Mouse (Mus musculus): ENCODE data around the gene Aste1.
A peak's percentile ranks its signal among the peaks of the same experiment; 100 is the strongest.

The Aste1 gene

DNA sequence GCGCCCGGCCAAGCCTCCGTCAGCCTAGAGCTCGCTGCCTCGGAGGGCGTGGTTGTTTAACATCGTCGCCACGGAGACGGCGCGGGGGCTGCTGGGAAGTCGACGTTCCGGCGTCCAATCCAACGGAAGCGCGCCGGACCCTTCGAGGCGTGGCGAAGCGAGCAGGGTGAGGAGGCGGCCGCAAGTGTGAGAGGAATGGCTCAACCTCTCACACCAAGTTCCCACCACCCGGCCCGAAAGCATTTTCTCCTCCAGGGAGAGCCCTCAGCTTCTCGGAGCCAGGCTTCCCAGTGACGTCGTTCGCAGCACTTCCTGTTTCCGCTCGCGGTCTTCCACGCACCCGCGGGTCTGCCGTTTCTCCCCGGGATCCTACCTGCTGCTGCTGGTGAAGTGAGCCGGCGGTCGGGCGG is at the start of gene Aste1, which contains the start of gene Nek11:
Aste1 (plus strand) TSS at position 175 of the 410 bp plus-strand sequence.
Nek11 (minus strand) TSS at position 307 of the 410 bp plus-strand sequence.
- peak; percentile 88 to 93 for DNase-seq (ENCODE audit: low spot score in 2 of 2)

DNA sequence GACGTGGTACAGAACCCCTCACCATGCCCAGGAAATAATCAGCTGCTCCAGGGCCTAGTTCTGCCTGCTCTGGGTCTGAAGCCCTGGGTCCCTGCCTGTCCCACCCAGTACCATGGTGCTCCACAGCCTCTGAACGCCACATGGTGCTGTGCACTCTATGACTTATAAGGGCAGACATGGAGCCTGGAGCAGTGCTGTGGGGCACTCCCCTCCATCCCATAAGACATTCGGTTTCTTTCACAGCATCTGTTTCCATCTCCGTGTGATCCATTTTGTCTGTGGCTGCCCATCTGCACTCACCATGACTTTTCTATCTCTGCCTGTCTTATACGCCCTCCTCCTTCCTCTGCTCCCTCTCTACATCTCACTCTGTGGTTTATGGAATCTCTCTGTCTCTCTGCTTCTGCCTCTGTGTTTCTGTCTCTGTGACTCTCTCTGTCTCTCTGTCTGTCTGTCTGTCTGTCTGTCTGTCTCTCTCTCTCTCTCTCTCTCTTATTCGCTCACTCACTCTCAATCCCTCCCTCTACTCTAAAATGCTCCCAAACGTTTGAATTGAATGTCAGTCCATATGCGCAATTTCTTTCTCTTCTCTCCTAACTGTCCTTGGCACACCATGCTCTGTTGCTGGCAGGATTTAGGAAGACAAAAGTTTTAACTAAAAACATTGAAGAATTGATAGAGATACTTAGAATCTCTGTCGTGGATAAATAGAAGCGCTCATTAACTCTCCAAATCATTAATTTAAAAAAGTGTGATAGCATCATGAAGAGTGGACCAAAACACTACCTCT is 46.8 kb upstream of the Aste1 start:
- no peak for DNase-seq (ENCODE audit: low spot score in 2 of 2)

DNA sequence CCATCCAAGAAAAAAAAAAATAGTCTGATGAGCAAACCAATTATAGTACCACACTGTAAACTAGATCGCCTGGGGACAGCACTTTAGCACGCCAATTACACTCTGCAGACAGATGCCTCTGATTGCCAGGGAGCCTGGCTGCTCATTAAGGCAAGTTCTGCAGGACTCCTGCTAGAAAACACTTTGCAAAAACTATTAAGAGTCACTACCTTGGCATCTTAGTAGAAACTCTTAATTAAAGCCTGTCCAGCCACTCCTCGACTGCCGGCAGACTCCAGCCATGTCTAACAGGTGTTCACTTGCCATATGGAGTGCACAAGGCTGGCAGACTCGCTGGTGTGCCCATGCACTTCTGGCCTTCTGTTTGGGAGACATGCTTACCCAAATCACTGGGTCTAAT is 46.2 kb upstream of the Aste1 start:
- DNase-seq (ENCODE audit: low spot score in 2 of 2), result no peak

GRCm38 (mm10) chr9:105362181-105362580 is 33.0 kb upstream of the Aste1 start:
- DNase-seq (ENCODE audit: low spot score in 2 of 2), result no peak

DNA sequence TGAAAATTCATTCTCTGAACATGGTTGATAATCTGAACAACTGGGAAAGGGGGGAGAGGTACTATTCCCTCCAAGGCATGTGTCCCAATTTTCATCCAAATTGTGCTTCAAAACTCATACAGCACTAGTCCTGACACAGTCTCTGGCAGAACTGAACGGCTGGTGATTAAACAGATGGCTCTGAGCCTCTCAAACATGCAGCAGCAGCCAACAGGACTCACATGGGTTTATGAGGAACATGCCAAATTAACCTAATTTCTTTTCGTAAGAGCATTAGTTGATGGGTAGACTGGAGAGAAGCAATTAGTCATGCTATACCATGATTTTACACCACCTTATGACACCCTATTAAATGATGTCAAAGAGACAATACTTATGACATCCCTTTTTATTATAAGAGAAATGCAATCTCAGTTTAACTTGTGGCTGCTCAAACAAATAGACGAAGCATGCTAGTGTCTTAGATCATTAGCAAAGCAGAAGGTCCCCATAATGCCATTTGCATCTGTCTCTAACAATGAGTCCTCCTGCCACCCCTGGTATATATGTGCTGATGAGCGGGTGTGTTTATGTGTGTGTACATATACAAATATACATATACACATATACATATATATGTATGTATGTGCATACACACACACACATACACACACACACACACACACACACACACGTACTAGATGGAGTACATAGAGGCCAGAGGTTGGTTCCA is 31.5 kb upstream of the Aste1 start:
- no peak for DNase-seq (ENCODE audit: low spot score in 2 of 2)

DNA sequence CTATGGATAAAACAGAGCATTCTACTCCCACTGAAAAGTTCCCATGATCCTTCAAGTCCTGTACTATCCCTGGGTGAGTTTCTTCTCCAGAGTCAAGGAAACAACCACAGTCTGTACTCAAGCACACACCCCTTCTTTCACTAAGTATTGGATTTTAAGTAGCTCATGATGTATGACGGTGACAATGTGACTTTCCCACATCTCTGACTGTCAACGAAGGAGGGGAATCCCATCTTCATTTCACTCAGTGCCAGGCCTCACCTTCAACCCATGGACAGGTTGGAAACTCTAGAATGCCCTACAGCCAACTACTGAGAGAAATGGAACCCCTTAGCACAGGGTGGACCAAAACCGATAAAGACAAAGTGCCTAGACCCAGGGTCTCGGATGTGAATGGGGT is 29.0 kb upstream of the Aste1 start:
- no peak for DNase-seq (ENCODE audit: low spot score in 2 of 2)

DNA sequence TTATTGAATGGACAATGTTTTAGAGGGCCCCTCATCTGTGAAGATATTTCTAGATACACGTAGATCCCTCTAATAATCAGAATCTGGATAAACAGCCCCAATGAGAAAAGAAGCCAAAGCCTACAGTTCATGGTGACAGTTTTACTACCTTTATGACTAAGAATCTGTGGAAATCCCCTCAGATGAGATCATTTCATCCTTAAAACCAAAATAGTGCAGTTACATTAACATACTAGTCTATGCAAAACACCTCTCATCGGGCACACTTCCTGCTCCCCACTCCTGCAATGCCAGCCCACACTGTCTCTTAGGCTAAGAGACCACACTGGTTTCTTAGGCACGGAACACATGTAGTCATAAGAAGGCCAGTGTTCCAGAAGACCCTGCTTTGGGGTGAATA is 26.6 kb upstream of the Aste1 start:
- no peak for DNase-seq (ENCODE audit: low spot score in 2 of 2)

- DNase-seq (ENCODE audit: low spot score in 2 of 2), result no peak
These were observed 20.8 kb upstream of the Aste1 start for GRCm38 (mm10) chr9:105374361-105374760.

DNA sequence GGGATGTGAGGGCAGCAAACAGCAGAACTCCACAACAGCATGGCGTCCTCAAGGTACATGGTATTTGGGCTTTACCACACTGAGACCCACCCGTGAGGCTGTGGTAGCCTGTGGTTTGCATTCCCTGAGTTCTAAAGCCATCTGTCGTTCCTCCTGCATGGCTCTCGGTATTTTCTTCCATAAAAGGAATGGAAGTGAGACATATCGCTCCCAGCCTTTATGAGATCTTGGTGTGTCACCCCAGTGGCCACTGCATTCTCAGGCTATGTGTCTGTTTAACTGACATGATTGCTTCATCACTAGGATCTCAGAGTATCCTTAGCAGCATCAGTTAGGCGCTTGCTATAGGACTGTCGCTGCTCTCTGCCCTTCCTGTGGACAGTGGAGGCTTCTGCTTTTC is 18.8 kb upstream of the Aste1 start:
- DNase-seq (ENCODE audit: low spot score in 2 of 2), result no peak

GRCm38 (mm10) chr9:105376954-105377530 is 18.1 kb upstream of the Aste1 start:
- no peak for DNase-seq (ENCODE audit: low spot score in 2 of 2)

DNA sequence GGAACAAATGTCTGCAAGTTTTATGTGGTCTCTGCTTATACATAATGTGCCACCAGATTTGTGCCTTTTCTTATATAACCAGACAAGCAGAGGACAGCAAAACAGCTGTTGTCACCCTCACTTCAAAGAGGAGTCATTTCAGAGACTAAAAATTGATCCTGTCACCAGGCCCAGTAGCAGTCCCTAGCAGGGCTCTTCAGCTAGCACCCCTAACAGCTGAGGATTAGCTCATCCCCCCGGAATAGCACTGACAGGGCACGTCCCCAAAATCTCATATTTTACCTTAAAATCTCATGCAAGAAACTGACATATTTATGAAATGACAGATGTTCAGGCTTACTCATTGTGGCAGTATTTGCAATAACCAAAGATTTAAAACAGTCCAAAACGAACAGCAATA is 17.6 kb upstream of the Aste1 start:
- DNase-seq (ENCODE audit: low spot score in 2 of 2), result no peak

GRCm38 (mm10) chr9:105379533-105380145 is 15.6 kb upstream of the Aste1 start:
- no peak for DNase-seq (ENCODE audit: low spot score in 2 of 2)

DNA sequence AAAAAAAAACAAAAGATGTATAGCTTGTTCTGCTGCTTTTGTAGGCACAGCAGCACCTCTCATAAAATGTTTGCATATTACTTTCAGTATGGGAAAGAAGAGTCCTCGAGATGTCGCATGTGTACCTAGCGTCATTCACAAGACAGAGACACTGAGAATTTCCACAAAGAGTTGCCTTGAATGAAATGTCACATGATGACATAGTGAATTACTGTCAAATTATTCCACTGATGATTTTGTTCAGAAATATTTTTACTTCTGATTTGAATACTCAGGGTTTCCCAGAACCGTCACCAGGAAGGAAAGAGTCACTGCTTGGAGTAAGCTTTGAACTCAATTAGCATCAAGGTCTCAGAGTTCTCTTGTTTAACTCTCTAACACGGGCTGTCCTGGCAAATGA is 7.8 kb upstream of the Aste1 start:
- DNase-seq (ENCODE audit: low spot score in 2 of 2), result no peak

- DNase-seq (ENCODE audit: low spot score in 2 of 2), result peak in 1 of 2 experiments; percentile 56
These were observed 5.9 kb upstream of the Aste1 start for GRCm38 (mm10) chr9:105389289-105389688.

DNA sequence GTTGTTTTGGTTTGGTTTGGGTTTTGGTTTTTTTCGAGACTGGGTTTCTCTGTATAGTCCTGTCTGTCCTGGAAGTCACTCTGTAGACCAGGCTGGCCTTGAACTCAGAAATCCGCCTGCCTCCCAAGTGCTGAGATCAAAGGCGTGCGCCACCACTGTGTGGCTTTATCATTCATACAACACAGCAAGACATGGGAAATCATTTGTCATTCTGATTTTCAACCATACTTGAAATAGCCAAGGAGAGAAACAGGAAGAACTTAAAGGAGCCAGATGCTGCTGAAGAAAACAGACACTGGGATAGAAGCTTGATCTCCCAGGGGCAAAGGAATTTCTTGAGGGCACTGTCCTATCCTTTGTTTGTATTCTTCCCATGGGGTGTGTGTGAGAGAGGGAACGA is 4.6 kb upstream of the Aste1 start:
- no peak for DNase-seq (ENCODE audit: low spot score in 2 of 2)

- no peak for DNase-seq (ENCODE audit: low spot score in 2 of 2)
These were observed 472 bp upstream of the Aste1 start for GRCm38 (mm10) chr9:105394720-105395119.

DNA sequence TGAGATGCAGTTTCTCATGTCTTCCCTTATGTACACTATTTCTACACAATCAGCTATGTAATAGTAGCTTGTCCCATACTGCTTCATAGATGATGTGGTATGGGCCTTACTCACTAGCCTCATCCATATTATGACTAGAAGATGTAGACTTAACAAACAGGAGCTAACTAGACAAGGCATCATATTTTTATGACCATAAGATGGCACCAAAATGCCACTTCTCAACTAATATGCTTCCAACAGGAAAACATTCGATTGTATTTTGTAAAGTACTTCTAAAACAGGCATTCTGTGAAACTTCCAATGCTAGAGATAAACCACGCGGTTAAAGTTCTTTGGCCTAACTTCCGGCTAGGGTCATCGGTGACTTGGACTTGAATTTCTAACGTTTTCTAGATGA is 13.4 kb downstream of the Aste1 start:
- DNase-seq (ENCODE audit: low spot score in 2 of 2), result no peak

DNA sequence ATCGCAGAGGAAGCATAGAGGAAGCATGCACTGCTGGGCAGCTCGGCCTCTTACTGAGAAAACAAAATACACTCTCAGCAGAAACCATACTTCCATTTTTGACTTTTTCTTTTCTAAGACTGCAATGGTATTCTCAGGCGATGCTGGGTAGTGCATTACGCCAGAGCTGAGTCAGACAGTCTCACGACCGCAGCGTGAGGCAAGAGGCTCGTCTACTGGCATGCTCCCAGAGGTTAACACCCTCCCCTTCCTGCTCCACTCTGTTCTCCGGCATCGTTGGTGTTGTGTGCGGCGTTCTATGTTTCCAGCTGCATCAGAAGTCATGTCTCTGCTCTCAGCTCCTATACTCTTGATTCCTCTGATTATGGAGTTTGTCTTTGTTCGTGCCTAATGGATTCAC is 63.8 kb downstream of the Aste1 start:
- no peak for DNase-seq (ENCODE audit: low spot score in 2 of 2)

- no peak for DNase-seq (ENCODE audit: low spot score in 2 of 2)
These were observed 66.3 kb downstream of the Aste1 start for GRCm38 (mm10) chr9:105461496-105461895.

Measured in right cerebral cortex, postnatal 36 days (tissue).